ENCODE assay signal across 14 mouse cellular contexts in genomic region chr1:54734917-54735664, GRCm38 (mm10).
DNase-seq lines count a peak whose midpoint lies in the region; ATAC-seq and TF ChIP-seq lines count a peak whose summit lies in the region.
"Had no signal": no experiment of that assay in that cellular context is flagged by ENCODE, and none has a peak within 500 bp of the region (broad histone marks: within the 10 kb centered on the region; RNA-seq: fewer than 3 reads in every experiment).

No protein-coding gene starts in this region.

- no peak overlapping the region for H3K27ac ChIP-seq in limb, embryonic 14.5 days (replicated peaks; ENCODE audit: low read depth, low read length)
- H3K27ac ChIP-seq in limb, embryonic 10.5 days, result no peak overlapping the region
- peak overlapping the region; percentile 41; the same call in 1 of the 2 replicates for H3K27ac ChIP-seq in forebrain, embryonic 16.5 days (ENCODE audit: low read length)
- peak overlapping the region; percentile 68 for H3K27ac ChIP-seq in midbrain, embryonic 15.5 days
- H3K27ac ChIP-seq in kidney, adult 2 months (ENCODE audit: insufficient read depth, low read depth, low read length), result no peak overlapping the region
- H3K27ac ChIP-seq: left cerebral cortex, adult 2 months had no signal

- no peak overlapping the region for H3K4me2 ChIP-seq in limb, embryonic 14.5 days (replicated peaks; ENCODE audit: low read depth, low read length, severe bottlenecking)
- no peak overlapping the region for H3K4me2 ChIP-seq in forebrain, embryonic 16.5 days (ENCODE audit: low read length)
- H3K4me2 ChIP-seq in midbrain, embryonic 15.5 days, result 0 out of 2 replicates have a peak overlapping the region, but pooled peaks have one; percentile 9

- H3K4me3 ChIP-seq in limb, embryonic 14.5 days (replicated peaks; ENCODE audit: low read length), result no peak overlapping the region
- no peak overlapping the region for H3K4me3 ChIP-seq in limb, embryonic 10.5 days
- no peak overlapping the region for H3K4me3 ChIP-seq in forebrain, embryonic 16.5 days (replicated peaks; ENCODE audit: low read length)
- H3K4me3 ChIP-seq in midbrain, embryonic 15.5 days, result no peak overlapping the region
- H3K4me3 ChIP-seq in kidney, adult 2 months (ENCODE audit: insufficient read depth, low read depth, low read length), result no peak overlapping the region
- H3K4me3 ChIP-seq: left cerebral cortex, adult 2 months; myocyte had no signal

- peaks cover 7% of the 10 kb centered on the region; the same call in 1 of the 2 replicates for H3K4me1 ChIP-seq in limb, embryonic 14.5 days (ENCODE audit: control insufficient read depth, insufficient read depth, low read length)
- peaks cover 3% of the 10 kb centered on the region for H3K4me1 ChIP-seq in limb, embryonic 10.5 days
- H3K4me1 ChIP-seq in forebrain, embryonic 16.5 days (replicated peaks; ENCODE audit: control insufficient read depth, insufficient read depth, low read length), result peaks cover 12% of the 10 kb centered on the region
- H3K4me1 ChIP-seq in midbrain, embryonic 15.5 days, result peaks cover 19% of the 10 kb centered on the region
- no peaks in the 10 kb centered on the region for H3K4me1 ChIP-seq in kidney, adult 2 months (ENCODE audit: control insufficient read depth, insufficient read depth, low read length)

- H3K27me3 ChIP-seq in limb, embryonic 14.5 days (ENCODE audit: control insufficient read depth, insufficient read depth, low read length), result no peaks in the 10 kb centered on the region
- no peaks in the 10 kb centered on the region for H3K27me3 ChIP-seq in limb, embryonic 10.5 days (ENCODE audit: low read depth, poor library complexity, severe bottlenecking)
- H3K27me3 ChIP-seq in forebrain, embryonic 16.5 days (replicated peaks; ENCODE audit: control insufficient read depth, insufficient read depth, low read length), result no peaks in the 10 kb centered on the region
- H3K27me3 ChIP-seq in midbrain, embryonic 15.5 days (replicated peaks), result no peaks in the 10 kb centered on the region
- H3K27me3 ChIP-seq in kidney, adult 2 months (replicated peaks; ENCODE audit: control insufficient read depth, insufficient read depth, low read length), result no peaks in the 10 kb centered on the region

- peak; percentile 52 for DNase-seq in limb, embryonic 14.5 days (ENCODE audit: low spot score)
- no peak for DNase-seq in limb, embryonic 10.5 days (ENCODE audit: low spot score)
- DNase-seq in brain, embryonic 18.5 days (ENCODE audit: low read depth, low spot score), result peak; percentile 52
- no peak for DNase-seq in natural killer cell, adult 2 months (ENCODE audit: low spot score in 2 of 2)
- DNase-seq in kidney, adult 2 months, result no peak
- DNase-seq in cerebellum, postnatal 10 days, result no peak
- DNase-seq: kidney, postnatal 36 days; lung, postnatal 14 days; right cerebral cortex, postnatal 14 days had no signal

- no peak for ATAC-seq in limb, embryonic 14.5 days (ENCODE audit: low FRiP score, low read depth)
- peak; percentile 65 for ATAC-seq in forebrain, embryonic 16.5 days
- peak; percentile 54 for ATAC-seq in midbrain, embryonic 15.5 days (replicated peaks)
- ATAC-seq: CD4-positive, CD25-positive, alpha-beta regulatory T cell, adult 4 months had no signal

- no peak overlapping the region for H3K9ac ChIP-seq in limb, embryonic 14.5 days (ENCODE audit: low read depth, low read length, severe bottlenecking)
- no peak overlapping the region for H3K9ac ChIP-seq in forebrain, embryonic 16.5 days (replicated peaks; ENCODE audit: low read depth, low read length)
- no peak overlapping the region for H3K9ac ChIP-seq in midbrain, embryonic 15.5 days

- TF ChIP-seq CTCF in kidney, adult 2 months (conservative IDR thresholded peaks at IDR 0.05; ENCODE audit: insufficient read depth, insufficient read length, low read depth, low read length), result no peak

- 57% methylated on average over 17 of the region's 17 CpGs for WGBS in limb, embryonic 14.5 days
- 76% methylated on average over 17 of the region's 17 CpGs for WGBS in limb, embryonic 10.5 days
- WGBS in forebrain, embryonic 16.5 days, result 55% methylated on average over 17 of the region's 17 CpGs
- 46% methylated on average over 17 of the region's 17 CpGs for WGBS in midbrain, embryonic 15.5 days
- 77% methylated on average over 17 of the region's 17 CpGs for WGBS in kidney, adult 2 months

- H3K9me3 ChIP-seq in limb, embryonic 14.5 days (ENCODE audit: control insufficient read depth, low read length), result no peaks in the 10 kb centered on the region
- H3K9me3 ChIP-seq in limb, embryonic 10.5 days (replicated peaks), result no peaks in the 10 kb centered on the region
- H3K9me3 ChIP-seq in forebrain, embryonic 16.5 days (ENCODE audit: control insufficient read depth, low read length), result no peaks in the 10 kb centered on the region
- no peaks in the 10 kb centered on the region for H3K9me3 ChIP-seq in midbrain, embryonic 15.5 days

- TF ChIP-seq POLR2A in limb, embryonic 14.5 days (IDR thresholded peaks at IDR 0.05; ENCODE audit: borderline replicate concordance, extremely low read depth, insufficient read depth, insufficient read length), result no peak
- TF ChIP-seq POLR2A in kidney, adult 2 months (IDR thresholded peaks at IDR 0.05; ENCODE audit: low read depth, low read length), result no peak

- H3K36me3 ChIP-seq in limb, embryonic 14.5 days (ENCODE audit: control insufficient read depth, insufficient read depth, low read length), result peaks cover 8% of the 10 kb centered on the region; the same call in 1 of the 2 replicates
- H3K36me3 ChIP-seq in limb, embryonic 10.5 days, result peaks cover 12% of the 10 kb centered on the region; the same call in 1 of the 2 replicates
- no peaks in the 10 kb centered on the region for H3K36me3 ChIP-seq in forebrain, embryonic 16.5 days (ENCODE audit: control insufficient read depth, insufficient read depth)
- H3K36me3 ChIP-seq in midbrain, embryonic 15.5 days (replicated peaks), result no peaks in the 10 kb centered on the region
- no peaks in the 10 kb centered on the region for H3K36me3 ChIP-seq in kidney, adult 2 months (ENCODE audit: control insufficient read depth, insufficient read depth, low read length)

Comparison
In these comparisons a context has a peak if more than half of its experiments do, and no peak if none do; other contexts are left out.
1. DNase-seq: peak in limb, embryonic 14.5 days (single experiment) and brain, embryonic 18.5 days (single experiment); none in limb, embryonic 10.5 days (single experiment), natural killer cell, adult 2 months (0 of 2), kidney, adult 2 months (single experiment) and cerebellum, postnatal 10 days (0 of 2).
2. H3K27ac ChIP-seq: peak in forebrain, embryonic 16.5 days (single experiment) and midbrain, embryonic 15.5 days (single experiment); none in limb, embryonic 14.5 days (single experiment), limb, embryonic 10.5 days (single experiment) and kidney, adult 2 months (single experiment).